27 mouse cellular contexts compared by ENCODE assay signal in genomic region chr16:26430246-26430645, GRCm38 (mm10). TPM values are rescaled to one million over a fixed set of nuclear protein-coding genes. Genes with fewer than 3 reads are reported as not detected.
A peak's percentile ranks its signal among the peaks of the same experiment; 100 is the strongest.
DNase-seq lines count a peak whose midpoint lies in the region; ATAC-seq and TF ChIP-seq lines count a peak whose summit lies in the region.
"Had no signal": no experiment of that assay in that cellular context is flagged by ENCODE, and none has a peak within 500 bp of the region (broad histone marks: within the 10 kb centered on the region; RNA-seq: fewer than 3 reads in every experiment).

No protein-coding gene starts in this region.

- H3K4me1 ChIP-seq in lung, postnatal 0 days (ENCODE audit: insufficient read depth, low read depth, low read length): no peaks in the 10 kb centered on the region
- H3K4me1 ChIP-seq: embryonic facial prominence, embryonic 15.5 days; forebrain, embryonic 10.5 days; forebrain, embryonic 15.5 days; heart, embryonic 15.5 days; intestine, embryonic 15.5 days had no signal

- intact Hi-C loops in gastrocnemius, postnatal 36 days (cut with DNase I): no loop called here

- H3K4me2 ChIP-seq in lung, postnatal 0 days (replicated peaks; ENCODE audit: low read depth, low read length): no peak overlapping the region
- H3K4me2 ChIP-seq: embryonic facial prominence, embryonic 15.5 days; forebrain, embryonic 15.5 days; heart, embryonic 11.5 days; heart, embryonic 15.5 days; hindbrain, embryonic 14.5 days; intestine, embryonic 15.5 days had no signal

- no peak overlapping the region for H3K27ac ChIP-seq in lung, postnatal 0 days (ENCODE audit: low read length)
- H3K27ac ChIP-seq in layer of hippocampus, adult 2 months: no peak overlapping the region
- H3K27ac ChIP-seq: embryonic facial prominence, embryonic 15.5 days; forebrain, embryonic 10.5 days; forebrain, embryonic 15.5 days; heart, embryonic 15.5 days; hindbrain, embryonic 14.5 days; intestine, embryonic 15.5 days had no signal

- H3K9ac ChIP-seq in lung, postnatal 0 days (replicated peaks; ENCODE audit: low read depth): no peak overlapping the region
- H3K9ac ChIP-seq: embryonic facial prominence, embryonic 15.5 days; forebrain, embryonic 15.5 days; heart, embryonic 15.5 days; hindbrain, embryonic 14.5 days; intestine, embryonic 15.5 days had no signal

- TF ChIP-seq EP300 in lung, postnatal 0 days (IDR thresholded peaks at IDR 0.05): no peak

- CTCF ChIA-PET in Patski (lab: Charles Lee): interaction anchor here (1.2 kb wide), 1 partner anchor 31 kb away, joined by 3 read pairs; no protein-coding TSS in a partner anchor

- ATAC-seq in lung, postnatal 0 days: no peak
- no peak for ATAC-seq in Patski
- ATAC-seq: forebrain, embryonic 15.5 days; intestine, embryonic 15.5 days had no signal

- no peaks in the 10 kb centered on the region for H3K27me3 ChIP-seq in lung, postnatal 0 days (replicated peaks; ENCODE audit: insufficient read depth, low read length)
- H3K27me3 ChIP-seq in Patski: no peaks in the 10 kb centered on the region
- H3K27me3 ChIP-seq: CH12.LX; embryonic facial prominence, embryonic 15.5 days; forebrain, embryonic 15.5 days; heart, embryonic 15.5 days; intestine, embryonic 15.5 days had no signal

- H3K9me3 ChIP-seq in lung, postnatal 0 days (ENCODE audit: low read length): no peaks in the 10 kb centered on the region
- H3K9me3 ChIP-seq: embryonic facial prominence, embryonic 15.5 days; forebrain, embryonic 10.5 days; forebrain, embryonic 15.5 days; heart, embryonic 15.5 days; intestine, embryonic 15.5 days had no signal

- WGBS in lung, postnatal 0 days: 48% methylated on average over 3 of the region's 3 CpGs

- in situ Hi-C loops in Patski (cut with MboI; ENCODE audit: low pct_unique_long_range_greater_than_20kb): no loop called here

- H3K36me3 ChIP-seq in lung, postnatal 0 days (ENCODE audit: insufficient read depth, low read length): no peaks in the 10 kb centered on the region
- H3K36me3 ChIP-seq: embryonic facial prominence, embryonic 15.5 days; forebrain, embryonic 10.5 days; forebrain, embryonic 15.5 days; heart, embryonic 15.5 days; intestine, embryonic 15.5 days had no signal

- no peak overlapping the region for H3K4me3 ChIP-seq in lung, postnatal 0 days (ENCODE audit: low read depth, low read length)
- no peak overlapping the region for H3K4me3 ChIP-seq in layer of hippocampus, adult 2 months
- H3K4me3 ChIP-seq: embryonic facial prominence, embryonic 15.5 days; erythroblast, embryonic 14.5 days; forebrain, embryonic 10.5 days; forebrain, embryonic 15.5 days; heart, embryonic 15.5 days; intestine, embryonic 15.5 days had no signal

- POLR2A ChIA-PET in Patski (lab: Charles Lee): no interaction called here

- no peak for TF ChIP-seq CTCF in lung, postnatal 0 days (IDR thresholded peaks at IDR 0.05)
- no peak for TF ChIP-seq CTCF in Patski (IDR thresholded peaks at IDR 0.05)
- no peak for TF ChIP-seq CTCF in layer of hippocampus, adult 2 months (conservative IDR thresholded peaks at IDR 0.05)

- peak; percentile 13 for DNase-seq in gastrocnemius, adult 18-20 months (ENCODE audit: low spot score)
- no peak for DNase-seq in gastrocnemius, postnatal 36 days
- DNase-seq in lung, postnatal 0 days (ENCODE audit: low spot score): peak; percentile 21
- no peak for DNase-seq in lung, postnatal 10 days
- peak; percentile 83 for DNase-seq in 3T3-L1 (ENCODE audit: low read depth, low spot score)
- peak; percentile 13 for DNase-seq in Patski (ENCODE audit: low read depth, low spot score)
- no peak for DNase-seq in retina, embryonic 14.5 days (ENCODE audit: low spot score)
- DNase-seq in layer of hippocampus, adult 2 months (ENCODE audit: low spot score in 2 of 2): no peak
- DNase-seq: adrenal gland, postnatal 25 days; cerebellum, adult 2 months; cerebellum, postnatal 14 days; embryo, embryonic 11 days; gastrocnemius, postnatal 10 days; heart, postnatal 14 days had no signal

RNA-seq across cellular contexts. Expression of gene Cldn16, which starts 32.7 kb away (rescaled TPM):
- total RNA-seq in gastrocnemius, adult 18-20 months (2021): not detected
- not detected for total RNA-seq in gastrocnemius, postnatal 36 days (2021)
- polyA plus RNA-seq in lung, postnatal 0 days (2015; fragmentation: Nextera tagmentation; extraction: Ambion mirVana): not detected in 2 replicates
- not detected for polyA plus RNA-seq in Patski (2021)
- not detected for total RNA-seq in layer of hippocampus, adult 2 months (2021)
- total RNA-seq: adrenal gland, adult 18-20 months; adrenal gland, postnatal 25 days; CH12.LX; common myeloid progenitor, adult 5-6 weeks; gastrocnemius, postnatal 10 days; heart, postnatal 14 days; hematopoietic stem cell, adult 5-6 weeks had no signal
- polyA plus RNA-seq: cerebellum, adult 2 months; embryonic facial prominence, embryonic 11.5 days; embryonic facial prominence, embryonic 15.5 days; erythroblast, embryonic 14.5 days; forebrain, embryonic 10.5 days; forebrain, embryonic 15.5 days; heart, embryonic 11.5 days; heart, embryonic 15.5 days; hindbrain, embryonic 14.5 days; intestine, embryonic 15.5 days had no signal

RNA-seq across cellular contexts. Expression of gene Cldn1, which starts 58.6 kb away (rescaled TPM):
- 1 to 10 TPM in 1 of 2 experiments, under 1 TPM in 1; 0.91 to 1.8 TPM for total RNA-seq in gastrocnemius, adult 18-20 months (2021)
- 1 to 10 TPM; 1.3 to 2.6 TPM for total RNA-seq in gastrocnemius, postnatal 36 days (2021)
- 7.0 and 8.0 TPM in 2 replicates for polyA plus RNA-seq in lung, postnatal 0 days (2015; fragmentation: Nextera tagmentation; extraction: Ambion mirVana)
- 8.3 TPM for polyA plus RNA-seq in Patski (2021)
- under 1 TPM; 0.64 to 0.86 TPM for total RNA-seq in layer of hippocampus, adult 2 months (2021)
- total RNA-seq: CH12.LX had no signal
- polyA plus RNA-seq: erythroblast, embryonic 14.5 days had no signal

Comparison
In these comparisons a context has a peak if more than half of its experiments do, and no peak if none do; other contexts are left out.
1. DNase-seq: peak in gastrocnemius, adult 18-20 months (single experiment), lung, postnatal 0 days (single experiment), 3T3-L1 (single experiment) and Patski (single experiment); none in gastrocnemius, postnatal 36 days (0 of 2), lung, postnatal 10 days (single experiment), retina, embryonic 14.5 days (single experiment) and layer of hippocampus, adult 2 months (0 of 2).